Mouse (Mus musculus): Measurements from ENCODE around the gene Ctf2.
"Not testable (repeated sequence)": the region's sequence is repeated elsewhere in the genome, so short reads cannot be mapped to it uniquely, and the experiment has no call there.

Ctf2 gene

DNA sequence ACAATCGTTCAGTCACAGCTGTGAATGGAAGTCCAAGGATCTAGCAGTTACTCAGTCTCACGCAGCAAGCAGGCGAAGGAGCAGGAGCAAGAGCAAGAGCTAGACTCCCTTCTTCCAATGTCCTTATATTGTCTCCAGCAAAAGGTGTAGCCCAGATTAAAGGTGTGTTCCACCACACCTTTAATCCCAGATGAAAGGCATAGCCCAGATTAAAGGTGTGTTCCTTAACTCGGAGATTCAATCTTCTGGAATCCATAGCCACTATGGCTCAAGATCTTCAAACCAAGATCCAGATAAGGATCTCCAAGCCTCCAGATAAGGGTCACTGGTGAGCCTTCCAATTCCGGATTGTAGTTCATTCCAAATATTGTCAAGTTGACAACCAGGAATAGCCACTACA lies at the start of gene Ctf2:
Gene Ctf2 (minus strand): TSS at position 101 of the 400 bp plus-strand sequence.
- DNase-seq (ENCODE audit: low spot score in 2 of 2), result not testable (repeated sequence)

DNA sequence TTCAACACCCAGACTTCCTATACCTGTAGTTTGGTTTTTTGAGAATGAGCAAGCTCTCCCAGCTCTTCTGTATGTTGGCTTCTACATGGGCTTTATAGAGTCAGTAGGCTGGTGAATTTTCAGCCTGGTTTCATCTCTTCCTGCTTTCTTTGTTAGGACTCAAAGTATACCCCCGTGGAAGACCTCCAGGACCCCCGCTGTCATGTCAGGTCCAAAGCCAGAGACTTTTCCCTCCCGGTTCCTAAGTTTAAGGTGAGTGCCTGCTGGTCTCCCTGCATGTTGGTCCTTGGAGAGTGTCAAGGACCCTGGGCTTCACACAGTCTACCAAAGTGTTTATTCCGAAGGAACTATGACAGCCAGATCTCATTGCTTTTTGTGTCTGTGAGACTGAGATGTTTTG lies 46.4 kb upstream of the Ctf2 start:
- DNase-seq (ENCODE audit: low spot score in 2 of 2), result no peak

DNA sequence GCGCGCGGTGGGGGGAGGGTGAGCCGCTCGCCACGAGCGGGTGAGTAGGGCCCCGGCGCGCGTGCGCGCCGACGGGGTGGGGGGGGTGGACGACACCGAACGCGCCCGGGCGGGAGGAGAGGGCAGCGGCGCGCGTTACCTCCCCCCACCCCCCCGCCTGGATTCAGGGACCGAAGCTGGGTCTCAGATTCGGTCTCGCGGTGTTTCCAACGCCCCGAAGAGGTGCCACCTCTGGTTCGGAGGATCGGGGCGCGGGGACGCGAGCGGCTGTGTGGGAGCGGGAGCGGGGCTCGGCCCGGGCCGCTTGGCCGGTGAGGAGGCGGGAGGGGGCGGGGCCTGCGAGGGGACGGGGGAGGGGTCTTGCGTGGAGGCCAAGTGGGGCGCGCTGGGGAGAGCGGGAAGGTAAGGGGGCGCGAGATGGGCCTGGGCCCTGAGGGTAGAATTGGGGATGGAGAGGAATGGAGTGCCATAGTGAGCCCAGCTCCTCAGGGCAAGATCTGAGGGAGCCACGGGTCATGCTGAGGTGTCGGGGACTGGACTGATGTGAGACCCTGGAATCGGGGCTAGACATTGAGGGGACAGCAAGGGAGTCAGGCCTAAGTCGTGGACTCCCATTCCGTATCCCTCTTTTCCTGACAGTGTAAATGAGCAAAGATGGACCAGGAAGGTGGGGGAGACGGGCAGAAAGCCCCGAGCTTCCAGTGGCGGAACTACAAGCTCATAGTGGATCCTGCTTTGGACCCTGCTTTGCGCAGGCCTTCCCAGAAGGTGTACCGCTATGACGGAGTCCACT lies 45.7 kb upstream of the Ctf2 start:
- DNase-seq (ENCODE audit: low spot score in 2 of 2), result peak in 1 of 2 experiments; percentile 57

DNA sequence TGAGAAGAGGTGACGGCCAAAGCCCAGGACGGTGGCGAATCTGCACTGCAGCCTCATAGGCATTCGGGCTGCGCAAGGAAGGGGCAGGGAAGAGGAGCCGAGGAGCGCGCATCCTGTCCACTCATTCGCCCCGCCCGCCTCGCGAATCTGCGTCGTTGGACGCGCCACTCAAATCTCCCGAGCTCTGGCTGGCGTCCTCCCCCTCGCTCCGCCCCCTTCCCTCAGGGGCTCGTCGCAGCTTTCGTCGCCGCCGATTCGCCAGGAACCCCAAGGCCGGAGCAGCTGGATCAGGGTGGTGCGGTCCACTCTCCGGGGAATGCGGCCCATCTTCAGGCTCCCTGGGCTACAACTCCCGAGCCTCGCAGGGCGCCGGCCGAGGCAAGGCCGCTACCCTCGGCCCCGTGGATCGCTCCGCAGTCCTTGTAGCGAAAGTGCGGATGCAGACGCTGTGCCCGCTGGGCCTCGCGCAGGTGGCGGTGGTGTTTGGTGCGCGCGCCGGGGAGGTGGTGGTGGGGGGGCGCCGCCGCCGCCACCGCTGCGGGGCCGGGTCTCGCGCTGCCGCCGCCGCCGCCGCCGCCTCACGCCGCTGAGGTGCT lies 45.0 kb upstream of the Ctf2 start:
- DNase-seq (ENCODE audit: low spot score in 2 of 2), result peak; percentile 95 to 97

DNA sequence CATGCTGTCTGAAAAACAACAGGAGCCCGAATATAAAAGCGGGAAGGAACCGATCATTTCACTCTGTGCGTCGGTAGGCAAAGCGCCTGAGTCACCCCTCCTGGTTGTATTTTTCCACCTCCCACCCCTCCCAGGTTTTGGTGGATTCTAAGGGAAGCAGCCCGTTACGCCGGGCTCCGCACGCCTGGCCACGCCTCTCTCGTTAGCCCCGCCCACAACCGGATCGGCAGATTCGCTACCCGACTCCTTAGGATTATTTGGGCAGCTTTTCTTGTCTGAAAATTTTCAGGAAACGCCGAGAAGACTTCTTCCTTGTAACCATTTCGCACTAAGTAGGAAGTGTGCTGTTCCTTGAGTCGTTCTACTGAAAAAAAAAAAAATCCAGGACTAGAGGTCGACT lies 44.5 kb upstream of the Ctf2 start, which contains the start of gene Setd1a:
Gene Setd1a (plus strand): TSS at position 245 of the 400 bp plus-strand sequence.
- DNase-seq (ENCODE audit: low spot score in 2 of 2), result peak; percentile 77 to 93

DNA sequence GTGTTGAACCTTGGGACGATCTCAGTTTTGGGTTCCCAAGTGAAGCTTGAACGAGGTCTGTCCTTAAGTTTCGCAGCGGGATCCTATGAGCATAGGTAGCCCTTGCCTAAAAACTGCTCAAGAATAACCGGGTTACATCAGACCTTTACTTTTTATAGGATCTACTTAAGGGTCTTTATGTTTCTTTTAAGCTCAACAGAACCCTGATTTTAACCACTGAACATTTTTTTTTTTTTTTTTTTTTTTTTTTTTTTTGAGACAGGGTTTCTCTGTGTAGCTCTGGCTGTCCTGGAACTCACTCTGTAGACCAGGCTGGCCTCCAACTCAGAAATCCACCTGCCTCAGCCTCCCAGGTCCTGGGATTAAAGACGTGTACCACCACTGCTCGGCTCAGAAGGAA lies 43.9 kb upstream of the Ctf2 start:
- DNase-seq (ENCODE audit: low spot score in 2 of 2), result not testable (repeated sequence)

DNA sequence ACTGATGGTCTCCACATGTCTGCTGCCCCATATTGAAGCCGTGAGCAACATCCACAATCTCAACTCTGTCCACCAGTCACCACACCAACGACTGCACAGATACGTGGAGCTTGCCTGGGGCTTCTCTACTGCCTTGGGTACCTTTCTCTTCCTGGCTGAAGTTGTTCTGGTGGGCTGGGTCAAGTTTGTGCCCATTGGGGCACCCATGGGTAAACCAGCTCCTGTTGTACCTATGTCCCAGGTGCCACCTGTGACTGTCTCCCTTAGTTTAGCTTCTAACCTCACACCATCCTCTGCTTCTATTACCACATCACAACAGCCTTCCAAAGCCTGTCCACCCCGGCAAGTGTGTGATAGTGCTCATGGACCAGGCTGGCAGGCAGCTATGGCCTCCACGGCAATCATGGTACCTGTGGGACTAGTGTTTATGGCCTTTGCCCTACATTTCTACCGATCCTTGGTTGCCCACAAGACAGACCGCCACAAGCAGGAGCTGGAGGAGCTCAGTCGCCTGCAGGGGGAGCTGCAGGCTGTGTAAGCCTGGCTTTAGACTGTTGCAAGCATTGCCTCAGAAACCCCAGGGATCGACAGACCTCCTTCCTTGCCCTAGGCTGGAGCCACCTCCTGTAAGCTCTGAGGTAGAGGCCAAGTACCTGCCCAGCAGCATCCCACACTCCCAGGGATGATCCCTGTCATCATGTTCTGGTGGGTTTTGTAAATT lies 41.9 kb upstream of the Ctf2 start:
- DNase-seq (ENCODE audit: low spot score in 2 of 2), result peak; percentile 55 to 74

DNA sequence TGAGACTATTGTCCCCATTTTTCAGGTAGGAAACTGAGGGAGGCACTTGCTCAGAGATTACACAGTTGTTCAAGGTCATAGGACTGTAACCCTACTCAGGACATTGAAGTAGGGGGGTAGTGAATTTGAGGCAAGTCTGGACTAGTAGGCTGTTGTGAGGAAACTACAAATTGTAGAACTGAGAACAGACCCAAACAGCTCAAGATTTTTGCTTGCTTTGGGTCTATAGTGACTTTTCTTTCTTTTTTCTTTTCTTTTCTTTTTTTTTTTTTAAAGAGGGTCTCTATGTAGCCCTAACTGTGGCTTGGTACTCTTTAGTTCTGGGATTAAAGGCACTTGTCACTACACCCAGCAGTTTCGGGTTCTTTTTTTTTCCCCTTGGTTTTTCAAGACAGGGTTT lies 40.6 kb upstream of the Ctf2 start:
- no peak for DNase-seq (ENCODE audit: low spot score in 2 of 2)

DNA sequence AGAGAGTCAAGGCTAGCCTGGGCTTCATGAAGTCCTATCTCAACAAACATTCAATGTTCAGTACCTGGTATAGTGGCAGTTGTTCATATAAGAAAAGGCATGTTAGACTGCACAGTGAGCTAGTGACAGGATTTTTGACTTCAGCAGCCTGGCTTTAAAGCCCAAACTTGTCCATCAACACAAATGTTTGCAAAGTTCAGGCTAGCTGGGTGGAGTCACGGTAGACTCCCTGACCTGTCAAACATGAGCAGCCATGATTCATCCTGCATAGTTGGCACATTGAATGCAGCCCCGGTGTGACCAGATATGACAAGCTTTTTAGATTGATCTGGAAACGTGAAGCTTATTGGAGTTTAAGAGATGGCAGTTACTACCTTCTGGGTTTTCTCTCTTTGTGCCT lies 40.1 kb upstream of the Ctf2 start:
- DNase-seq (ENCODE audit: low spot score in 2 of 2), result no peak

DNA sequence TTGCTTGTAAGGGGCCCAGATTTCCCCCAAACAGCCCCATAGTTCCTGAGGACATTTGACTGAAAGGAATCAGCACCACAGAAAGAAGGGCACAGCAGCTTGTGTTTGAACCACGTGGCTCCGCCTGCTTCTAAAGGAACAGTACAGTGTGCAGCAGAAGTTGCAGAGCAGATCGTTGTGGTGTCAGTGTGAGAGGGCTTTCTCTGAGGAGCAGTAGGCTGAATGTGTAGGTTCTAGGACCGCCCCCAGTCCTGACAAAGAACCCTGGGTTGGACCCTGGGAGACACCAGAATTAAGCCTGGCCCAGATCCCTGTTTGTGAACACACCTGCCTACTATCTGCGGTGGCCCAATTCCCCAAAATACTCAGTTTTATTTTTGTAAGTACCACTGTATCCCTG lies 39.3 kb upstream of the Ctf2 start:
- no peak for DNase-seq (ENCODE audit: low spot score in 2 of 2)

DNA sequence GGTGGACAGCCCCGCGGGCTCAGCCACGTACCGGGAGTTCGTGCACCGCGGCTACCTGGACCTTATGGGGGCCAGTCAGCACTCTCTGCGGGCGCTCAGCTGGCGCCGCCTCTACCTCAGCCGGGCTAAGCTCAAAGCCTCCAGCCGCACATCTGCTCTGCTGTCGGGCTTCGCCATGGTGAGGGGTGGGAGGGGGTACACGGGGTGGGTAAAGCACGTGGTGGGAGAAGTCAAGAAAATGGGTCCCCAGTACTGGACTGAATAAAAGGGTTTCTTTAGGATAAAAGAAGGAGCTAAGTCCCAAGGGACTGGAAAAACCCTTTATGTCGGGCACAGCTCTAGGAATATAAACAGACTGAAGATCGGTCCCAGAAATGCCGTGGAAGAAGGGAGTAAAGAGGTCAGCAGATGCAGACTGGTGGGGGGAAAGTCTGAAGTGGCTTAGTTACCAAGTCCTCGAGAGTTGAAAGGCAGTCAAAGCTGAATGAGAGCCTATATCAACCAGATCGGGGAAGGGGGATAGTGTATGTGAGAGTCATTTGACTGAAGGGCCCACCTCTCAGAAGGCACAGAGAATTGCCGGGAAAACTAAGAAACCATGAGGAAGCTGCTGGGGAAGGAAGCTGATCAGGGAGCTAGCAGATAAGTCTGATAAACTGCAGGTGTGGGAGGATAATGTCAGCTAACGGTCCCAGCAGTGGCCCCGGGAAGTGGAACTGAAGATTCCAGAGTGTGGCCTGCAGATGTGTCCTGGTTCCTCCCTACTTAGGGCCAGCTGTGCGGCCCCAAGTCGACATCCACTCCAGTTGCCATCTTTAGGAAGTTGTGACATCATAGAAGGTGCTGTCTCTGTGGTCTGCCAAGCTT lies 38.3 kb upstream of the Ctf2 start:
- peak in 1 of 2 experiments; percentile 44 for DNase-seq (ENCODE audit: low spot score in 2 of 2)

DNA sequence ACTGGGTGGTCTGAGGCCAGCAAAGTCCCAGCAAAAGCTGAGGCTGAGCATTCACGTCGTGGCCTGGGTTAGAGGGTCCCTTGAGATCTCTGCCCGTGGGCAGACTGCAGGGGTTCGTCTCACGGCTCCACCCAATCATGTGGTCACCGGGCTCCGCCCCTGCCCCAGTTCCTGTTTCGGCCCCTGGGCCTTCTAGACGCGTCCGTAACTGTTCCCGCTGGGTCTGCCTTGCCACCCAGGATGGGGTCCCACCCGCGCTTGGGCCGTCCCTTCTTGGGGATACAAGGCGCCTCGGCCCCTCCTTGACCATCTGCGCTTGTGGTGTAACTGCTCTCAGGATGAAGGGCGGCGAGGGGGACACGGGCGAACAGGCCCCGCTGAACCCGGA lies 37.7 kb upstream of the Ctf2 start, which contains the start of gene Orai3:
Gene Orai3 (plus strand): TSS at position 165 of the 388 bp plus-strand sequence.
- DNase-seq (ENCODE audit: low spot score in 2 of 2), result peak; percentile 85 to 87

DNA sequence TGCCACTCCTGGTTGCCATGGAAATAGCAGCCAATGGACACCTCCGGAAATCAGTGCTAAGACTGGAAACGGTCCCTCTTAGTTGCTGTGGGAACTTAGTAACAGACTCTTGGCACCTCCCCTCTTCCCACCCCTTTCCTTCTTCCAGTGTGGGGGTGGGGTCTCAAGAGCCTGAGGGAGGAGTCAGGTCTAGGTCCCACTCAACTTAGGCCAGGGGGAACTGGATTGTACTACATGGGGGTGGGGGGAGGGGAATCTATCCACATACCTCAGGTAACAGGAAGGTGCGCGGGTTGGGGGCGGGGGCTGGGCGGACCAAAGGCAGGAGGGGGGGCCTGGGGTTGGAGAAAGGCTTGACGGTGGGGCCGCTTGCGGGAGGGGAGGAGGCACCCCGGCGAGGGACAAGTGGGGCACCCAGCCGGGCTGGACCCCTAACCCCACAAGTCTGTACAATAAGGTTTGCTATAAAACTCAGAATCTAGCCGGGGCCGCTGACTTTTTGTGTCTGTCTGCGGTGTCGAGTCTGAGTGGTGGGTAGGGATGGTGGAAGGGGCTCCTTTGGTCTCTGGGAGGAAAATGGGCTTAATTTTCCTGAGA lies 37.1 kb upstream of the Ctf2 start:
- DNase-seq (ENCODE audit: low spot score in 2 of 2), result peak; percentile 94 to 95

DNA sequence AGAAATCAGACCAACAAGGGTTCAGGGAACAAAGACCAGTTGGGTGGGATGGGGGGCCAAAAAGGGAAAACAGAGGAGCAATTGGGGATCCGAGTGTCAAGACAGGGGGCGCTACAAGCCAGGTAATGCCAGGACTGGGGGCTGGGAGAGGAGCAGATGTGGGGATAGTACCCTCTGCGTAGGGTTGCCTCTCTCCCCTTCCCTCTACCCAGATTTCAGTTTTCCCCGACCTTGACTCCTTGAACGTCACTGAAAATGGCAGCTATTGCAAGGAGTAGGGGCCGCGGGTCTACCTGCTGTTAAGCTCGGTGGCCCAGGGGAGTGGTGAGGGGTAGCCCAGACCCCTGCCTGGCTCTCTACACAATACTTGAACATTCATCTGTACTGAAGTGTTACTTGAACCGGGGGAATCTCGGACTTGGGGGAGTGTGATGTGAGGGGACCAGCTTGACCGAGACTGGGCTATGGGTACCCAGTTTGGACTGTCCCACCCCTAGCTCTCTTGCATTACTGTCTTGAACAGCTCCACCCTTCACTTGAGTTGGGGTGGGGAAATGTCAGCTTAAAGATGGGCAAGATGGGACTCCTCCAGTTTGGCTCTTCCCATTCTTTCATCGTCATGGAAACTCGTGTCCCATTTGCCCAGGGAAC lies 36.5 kb upstream of the Ctf2 start:
- DNase-seq (ENCODE audit: low spot score in 2 of 2), result no peak

DNA sequence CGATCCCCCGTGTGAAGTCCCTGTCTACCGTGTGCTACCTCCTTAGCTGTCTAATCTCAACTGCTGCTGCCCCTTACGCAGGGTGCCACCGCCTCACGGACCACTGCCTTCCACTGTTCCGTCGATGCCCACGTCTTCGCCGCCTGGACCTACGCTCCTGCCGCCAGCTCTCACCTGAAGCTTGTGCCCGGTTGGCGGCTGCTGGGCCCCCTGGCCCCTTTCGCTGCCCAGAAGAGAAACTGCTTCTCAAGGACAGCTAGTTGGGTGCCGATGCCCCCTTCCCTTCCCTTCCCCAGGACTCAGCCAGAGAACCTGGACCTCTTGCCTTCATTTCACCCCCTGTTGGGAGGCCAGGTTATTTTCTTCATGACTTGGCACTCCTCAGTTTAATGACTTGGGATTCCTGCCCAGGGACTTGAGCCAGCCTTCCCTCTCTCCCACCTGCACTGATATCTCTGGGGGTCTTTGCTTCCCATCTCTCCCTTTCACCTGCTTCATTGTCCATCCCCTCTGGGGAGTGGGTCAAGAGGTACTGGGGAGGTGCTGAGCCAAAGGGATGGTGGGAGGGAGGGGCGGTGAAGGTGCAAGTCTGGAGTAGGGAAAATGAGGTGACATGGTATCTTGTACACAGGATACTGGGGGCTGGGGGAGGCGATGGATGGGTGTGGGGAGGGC lies 35.8 kb upstream of the Ctf2 start:
- DNase-seq (ENCODE audit: low spot score in 2 of 2), result no peak

DNA sequence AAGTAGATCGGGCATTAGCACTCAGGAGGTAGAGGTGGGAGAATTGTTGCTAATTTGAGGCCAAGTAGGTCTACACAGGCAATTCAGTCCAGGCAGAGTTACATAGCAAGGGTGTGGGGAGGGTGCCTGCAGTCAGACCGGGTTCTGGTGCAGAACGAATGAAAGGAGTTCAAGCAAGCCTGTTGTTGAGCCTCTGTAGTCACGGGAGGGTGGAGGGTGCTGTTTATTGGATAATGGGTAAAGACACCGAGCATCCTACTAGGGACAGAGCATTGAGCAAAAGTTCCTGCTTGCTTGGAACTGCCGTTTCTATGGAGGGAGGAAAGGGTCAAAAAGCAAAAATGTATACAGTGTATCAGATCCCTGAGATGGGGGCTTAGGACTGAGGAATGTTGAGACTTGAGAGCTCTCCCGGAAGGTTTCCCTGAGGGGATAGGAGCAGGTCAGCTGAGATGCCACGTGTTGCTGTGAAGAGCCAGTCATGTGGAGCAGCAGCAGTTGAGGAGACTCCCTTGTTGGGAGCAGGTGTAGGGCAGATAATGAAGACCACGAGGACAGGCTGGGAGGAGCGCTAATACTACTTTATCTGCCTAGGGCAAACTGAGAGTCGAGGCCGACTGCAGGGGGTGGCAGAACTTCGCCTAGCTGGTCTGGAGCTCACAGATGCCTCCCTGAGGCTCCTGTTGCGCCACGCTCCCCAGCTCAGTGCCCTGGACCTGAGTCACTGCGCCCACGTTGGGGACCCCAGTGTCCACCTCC lies 35.1 kb upstream of the Ctf2 start:
- DNase-seq (ENCODE audit: low spot score in 2 of 2), result no peak

DNA sequence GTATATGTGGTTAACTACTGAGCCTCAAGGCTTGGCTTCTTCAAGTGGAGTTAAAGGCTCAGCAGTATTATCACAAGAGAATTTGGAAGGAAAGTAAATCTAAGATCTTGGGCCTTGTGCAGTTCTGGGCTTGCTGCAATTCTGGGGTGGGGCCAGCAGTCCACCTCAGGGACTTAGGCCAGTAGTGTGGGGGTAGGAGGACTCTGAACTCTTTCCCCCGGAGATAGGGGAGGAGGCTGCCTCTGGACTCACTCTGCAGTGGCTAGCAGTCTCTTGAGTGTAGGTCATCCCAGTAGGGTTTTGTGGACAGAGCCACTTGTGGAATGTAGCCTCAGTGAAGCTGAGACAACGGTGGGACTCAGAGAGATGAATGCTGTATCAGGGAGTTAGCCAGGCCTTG lies 33.8 kb upstream of the Ctf2 start:
- DNase-seq (ENCODE audit: low spot score in 2 of 2), result no peak

DNA sequence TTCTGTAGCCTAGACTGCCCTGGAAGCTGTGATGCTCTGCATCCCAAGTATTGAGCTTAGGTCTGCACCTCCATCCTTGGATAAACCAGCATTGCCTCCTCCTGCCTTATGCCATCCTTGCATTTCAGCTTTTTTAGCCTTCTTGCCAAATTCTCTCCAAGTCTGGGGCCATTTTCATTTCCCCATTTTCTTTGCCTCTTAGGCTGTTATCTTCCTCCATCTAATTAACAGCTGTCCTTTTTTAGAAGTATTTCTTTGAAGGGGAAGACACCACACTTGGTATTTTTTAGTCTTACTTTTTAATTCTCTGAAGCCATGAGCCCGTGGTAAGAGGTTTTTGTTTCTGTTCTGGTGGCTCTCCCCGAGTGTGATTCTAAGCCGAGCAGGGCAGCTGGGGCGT lies 31.7 kb upstream of the Ctf2 start:
- no peak for DNase-seq (ENCODE audit: low spot score in 2 of 2)

DNA sequence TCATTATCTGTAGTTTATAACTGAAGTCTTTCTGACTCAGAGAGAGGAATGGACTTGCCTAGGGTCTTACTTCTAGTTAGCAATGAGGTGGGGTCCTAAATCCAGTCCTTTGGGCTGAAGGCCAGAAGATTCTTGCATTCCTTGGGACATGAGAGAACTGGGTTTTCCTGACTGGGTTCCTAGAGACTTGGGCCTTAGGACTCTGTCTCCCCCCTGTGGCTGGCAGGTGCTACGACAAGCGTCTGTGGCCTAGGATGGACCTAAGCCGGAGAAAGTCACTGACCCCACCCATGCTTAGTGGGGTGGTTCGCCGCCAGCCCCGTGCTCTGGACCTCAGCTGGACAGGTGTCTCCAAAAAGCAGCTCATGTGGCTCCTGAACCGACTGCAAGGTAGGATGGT lies 29.1 kb upstream of the Ctf2 start:
- DNase-seq (ENCODE audit: low spot score in 2 of 2), result peak; percentile 59 to 76
